Comparison of ENCODE assay signal across 21 mouse cellular contexts in genomic region chr7:98767261-98767660, GRCm38 (mm10).
"Had no signal": no experiment of that assay in that cellular context is flagged by ENCODE, and none has a peak within 500 bp of the region (broad histone marks: within the 10 kb centered on the region; RNA-seq: fewer than 3 reads in every experiment).

No protein-coding gene starts in this region.

- DNase-seq: forebrain, postnatal 0 days; gastrocnemius, postnatal 14 days; gastrocnemius, postnatal 36 days; kidney, adult 11 months; kidney, adult 2 months; kidney, adult 9 months; kidney, postnatal 14 days; kidney, postnatal 36 days; layer of hippocampus, adult 9-11 months; layer of hippocampus, postnatal 36 days; left cerebral cortex, postnatal 4 days had no signal

- H3K27ac ChIP-seq: hindbrain, embryonic 13.5 days; hindbrain, embryonic 15.5 days; hindbrain, postnatal 0 days; kidney, embryonic 15.5 days; kidney, postnatal 0 days; limb, embryonic 13.5 days; limb, embryonic 15.5 days; liver, embryonic 12.5 days; liver, embryonic 14.5 days had no signal

- H3K9ac ChIP-seq: forebrain, postnatal 0 days; hindbrain, embryonic 13.5 days; hindbrain, embryonic 15.5 days; kidney, embryonic 15.5 days; limb, embryonic 13.5 days; limb, embryonic 15.5 days; liver, embryonic 12.5 days; liver, embryonic 14.5 days had no signal

- ATAC-seq: forebrain, postnatal 0 days; hindbrain, postnatal 0 days; intestine, embryonic 16.5 days; liver, embryonic 12.5 days had no signal

- H3K27me3 ChIP-seq: hindbrain, embryonic 15.5 days; limb, embryonic 15.5 days had no signal

- H3K36me3 ChIP-seq: hindbrain, embryonic 13.5 days; hindbrain, embryonic 15.5 days; kidney, embryonic 15.5 days; limb, embryonic 13.5 days; limb, embryonic 15.5 days; liver, embryonic 12.5 days had no signal

- H3K4me2 ChIP-seq: hindbrain, embryonic 13.5 days; hindbrain, embryonic 15.5 days; kidney, embryonic 15.5 days; limb, embryonic 13.5 days; limb, embryonic 15.5 days; liver, embryonic 12.5 days had no signal

- H3K4me3 ChIP-seq: hindbrain, embryonic 13.5 days; hindbrain, embryonic 15.5 days; kidney, embryonic 15.5 days; limb, embryonic 13.5 days; limb, embryonic 15.5 days; liver, embryonic 12.5 days had no signal

- H3K9me3 ChIP-seq: hindbrain, embryonic 13.5 days; hindbrain, embryonic 15.5 days; kidney, embryonic 15.5 days; limb, embryonic 13.5 days; limb, embryonic 15.5 days; liver, embryonic 12.5 days had no signal
